Comparison of ENCODE assay signal across 8 mouse cellular contexts in the genomic region with DNA sequence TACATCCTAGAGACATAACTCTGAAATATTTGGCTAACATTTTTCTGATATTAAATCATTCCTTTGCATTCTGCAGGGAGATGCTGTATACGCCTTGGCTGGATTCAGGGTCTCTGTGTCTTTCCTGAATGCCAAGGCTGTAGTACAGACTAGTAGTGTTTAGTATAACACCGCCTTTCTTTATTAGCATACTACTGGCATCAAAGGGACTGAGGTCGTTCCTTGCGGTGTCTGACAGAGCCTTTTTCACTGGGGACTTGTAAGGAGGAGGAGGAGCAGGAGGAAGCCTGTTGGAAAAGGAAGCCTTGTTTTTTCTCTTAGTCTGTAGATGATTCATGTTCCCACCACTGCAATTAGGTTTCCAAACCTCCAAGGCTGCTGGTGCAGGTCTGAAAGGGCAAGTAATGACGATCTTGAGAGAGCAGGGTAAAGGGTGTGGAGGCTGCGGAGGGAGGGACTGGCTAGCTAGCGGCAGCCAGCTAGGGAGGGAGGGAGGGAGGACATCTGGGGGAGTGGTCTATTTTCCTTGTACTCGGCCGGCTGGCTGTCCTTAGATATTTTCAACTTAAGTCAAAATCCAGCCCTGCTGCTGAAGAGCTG.
DNase-seq lines count a peak whose midpoint lies in the region; ATAC-seq lines count a peak whose summit lies in the region.

No protein-coding gene starts in this region.

- no peaks in the 10 kb centered on the region for H3K36me3 ChIP-seq in forebrain, embryonic 16.5 days (ENCODE audit: control insufficient read depth, insufficient read depth)
- H3K36me3 ChIP-seq in stomach, embryonic 14.5 days (ENCODE audit: control insufficient read depth, insufficient read depth, low read length) = no peaks in the 10 kb centered on the region

- WGBS in forebrain, embryonic 16.5 days = 4% methylated on average over 9 of the region's 9 CpGs
- 3% methylated on average over 9 of the region's 9 CpGs for WGBS in stomach, embryonic 14.5 days

- peak overlapping the region; percentile 37 for H3K4me3 ChIP-seq in forebrain, embryonic 16.5 days (replicated peaks; ENCODE audit: low read length)
- peak overlapping the region; percentile 8; the same call in 1 of the 2 replicates for H3K4me3 ChIP-seq in stomach, embryonic 14.5 days (ENCODE audit: low read depth, low read length)

- peaks cover 11% of the 10 kb centered on the region for H3K4me1 ChIP-seq in forebrain, embryonic 16.5 days (replicated peaks; ENCODE audit: control insufficient read depth, insufficient read depth, low read length)
- H3K4me1 ChIP-seq in stomach, embryonic 14.5 days (ENCODE audit: control insufficient read depth, insufficient read depth, low read length) = peaks cover 32% of the 10 kb centered on the region

- intact Hi-C loops in heart, postnatal 36 days (cut with DNase I) = loop anchor here (2.0 to 10.0 kb wide), 4 partner anchors 29 to 185 kb away; partner anchors contain the start of gene Akap13

- peak overlapping the region; percentile 65 for H3K4me2 ChIP-seq in forebrain, embryonic 16.5 days (ENCODE audit: low read length)
- peak overlapping the region; percentile 41 for H3K4me2 ChIP-seq in stomach, embryonic 14.5 days (replicated peaks; ENCODE audit: low read depth, low read length)

- ATAC-seq in forebrain, embryonic 16.5 days = peak; percentile 89
- ATAC-seq in stomach, embryonic 14.5 days (ENCODE audit: insufficient number of reproducible peaks, insufficient read depth, low FRiP score, low read depth) = peak; percentile 83; the same call in 1 of the 2 replicates

- H3K9ac ChIP-seq in forebrain, embryonic 16.5 days (replicated peaks; ENCODE audit: low read depth, low read length) = peak overlapping the region; percentile 38
- H3K9ac ChIP-seq in stomach, embryonic 14.5 days (replicated peaks; ENCODE audit: low read depth, low read length) = no peak overlapping the region

- no peaks in the 10 kb centered on the region for H3K27me3 ChIP-seq in forebrain, embryonic 16.5 days (replicated peaks; ENCODE audit: control insufficient read depth, insufficient read depth, low read length)
- no peaks in the 10 kb centered on the region for H3K27me3 ChIP-seq in stomach, embryonic 14.5 days (ENCODE audit: control insufficient read depth, insufficient read depth, low read length)

- DNase-seq in 3T3-L1 (ENCODE audit: low read depth, low spot score) = peak; percentile 93
- DNase-seq in adrenal gland, adult 8-10 months = peak; percentile 81
- peak; percentile 56 to 73 for DNase-seq in heart, postnatal 36 days
- peak; percentile 12 for DNase-seq in left cerebral cortex, adult 11 months (ENCODE audit: low spot score)
- DNase-seq in lung, postnatal 36 days = peak; percentile 71
- DNase-seq in spleen, postnatal 4 days (ENCODE audit: low spot score in 2 of 2) = no peak

- no peak overlapping the region for H3K27ac ChIP-seq in forebrain, embryonic 16.5 days (ENCODE audit: low read length)
- H3K27ac ChIP-seq in stomach, embryonic 14.5 days (ENCODE audit: low read length) = peak overlapping the region; percentile 84

- H3K9me3 ChIP-seq in forebrain, embryonic 16.5 days (ENCODE audit: control insufficient read depth, low read length) = no peaks in the 10 kb centered on the region
- no peaks in the 10 kb centered on the region for H3K9me3 ChIP-seq in stomach, embryonic 14.5 days (ENCODE audit: control insufficient read depth, low read depth, low read length)

Comparison
In these comparisons a context has a peak if more than half of its experiments do, and no peak if none do; other contexts are left out.
1. DNase-seq: peak in 3T3-L1 (single experiment), adrenal gland, adult 8-10 months (single experiment), heart, postnatal 36 days (2 of 2), left cerebral cortex, adult 11 months (single experiment) and lung, postnatal 36 days (single experiment); none in spleen, postnatal 4 days (0 of 2).